Mouse (Mus musculus) thymus, adult 2 months (tissue): ENCODE data around the gene Ctcf.

Source experiments
- CTCF ChIP-seq: fragments of 200-500 bp; IDR thresholded peaks from 2 replicates; pipeline ENCODE4 v1.5.1; 2012; ENCODE audit warnings: mild to moderate bottlenecking, control low read depth, low read length, moderate library complexity, borderline replicate concordance; ENCODE audit not compliant: control insufficient read depth, poor library complexity, insufficient read depth; ENCODE audit errors: extremely low read depth
- POLR2A ChIP-seq: fragments of 200-500 bp; IDR thresholded peaks from 2 replicates; pipeline ENCODE4 v1.6.1; 2012; ENCODE audit warnings: mild to moderate bottlenecking, low read length, control low read depth, moderate library complexity; ENCODE audit not compliant: control insufficient read depth, poor library complexity, insufficient read depth; ENCODE audit errors: extremely low read depth

DNA sequence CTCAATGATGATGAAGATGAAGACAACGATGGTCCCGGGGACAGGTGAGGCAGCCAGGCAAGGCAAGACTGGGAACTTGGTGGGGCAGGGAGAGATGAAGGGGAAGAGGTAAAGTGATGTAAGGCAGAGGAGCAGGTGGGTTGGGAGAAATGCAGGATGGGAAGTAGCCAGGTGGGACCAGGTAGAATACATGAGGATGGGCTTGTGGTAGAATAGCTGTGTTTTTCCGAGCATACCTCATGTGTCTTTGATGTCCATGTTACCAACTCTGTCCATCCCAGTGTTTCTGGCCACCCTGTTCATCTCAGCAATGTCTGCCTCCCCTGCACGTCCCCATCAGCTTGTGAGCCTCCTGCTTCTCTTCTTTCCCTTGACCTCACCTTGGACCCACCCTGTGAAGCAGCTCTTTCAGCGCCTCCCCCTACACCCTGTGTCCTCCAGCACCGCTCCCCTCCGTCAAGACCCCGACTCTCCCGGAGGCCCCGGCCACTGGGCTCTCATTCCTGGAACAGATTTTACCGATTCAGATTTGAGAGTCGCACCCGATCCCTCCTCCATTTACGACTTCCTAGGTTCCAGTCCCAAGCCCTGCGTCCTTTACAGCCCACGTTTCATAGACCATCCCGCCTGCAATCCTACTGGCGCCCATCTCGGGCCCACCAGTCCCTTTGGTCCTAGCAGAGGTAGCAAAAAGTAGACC is 17.3 kb upstream of the Ctcf start:
- TF ChIP-seq CTCF = no peak
- no peak for TF ChIP-seq POLR2A
